Mouse (Mus musculus) liver, embryonic 16.5 days (tissue): ENCODE measurements at regions not wholly inside any gene's neighbourhood (a gene's known extent, or its start where the extent isn't known, plus 50 kb on each side); places are given as distances from the start of the nearest gene placed in this dataset. TPM values are rescaled to one million over a fixed set of nuclear protein-coding genes. Genes with fewer than 3 reads are reported as not detected.

Experiments used
- ATAC-seq: fragments of 200-750 bp; cut with Nextera tagmentation; 2 replicates; pipeline ENCODE4 v1.8.0; 2017; ENCODE audit warnings: low read depth, mild to moderate bottlenecking, moderate number of reproducible peaks, moderate library complexity
- H3K27ac ChIP-seq: fragments of 300-500 bp; sonication (generic); 2 replicates; pipeline ENCODE4 v1.5.1; 2014; ENCODE audit warnings: mild to moderate bottlenecking, low read length
- H3K27me3 ChIP-seq: fragments of 300-500 bp; sonication (generic); 2 replicates; pipeline ENCODE4 v1.6.1; 2014; ENCODE audit warnings: low read depth, low read length, mixed read lengths; ENCODE audit not compliant: control insufficient read depth, insufficient read depth
- H3K36me3 ChIP-seq: fragments of 300-500 bp; sonication (generic); 2 replicates; pipeline ENCODE4 v1.6.1; 2014; ENCODE audit warnings: mild to moderate bottlenecking; ENCODE audit not compliant: control insufficient read depth, insufficient read depth
- H3K4me1 ChIP-seq: fragments of 300-500 bp; sonication (generic); 2 replicates; pipeline ENCODE4 v1.6.1; 2014; ENCODE audit warnings: low read depth, low read length, mixed read lengths; ENCODE audit not compliant: control insufficient read depth
- H3K4me2 ChIP-seq: fragments of 300-500 bp; sonication (generic); 2 replicates; pipeline ENCODE4 v1.6.1; 2014; ENCODE audit warnings: low read depth, low read length, mixed read lengths
- H3K4me3 ChIP-seq: fragments of 300-500 bp; sonication (generic); 2 replicates; pipeline ENCODE4 v1.5.1; 2014; ENCODE audit warnings: low read depth, mild to moderate bottlenecking, low read length
- H3K9ac ChIP-seq: fragments of 300-500 bp; sonication (generic); 2 replicates; pipeline ENCODE4 v1.6.1; 2014; ENCODE audit warnings: low read depth, low read length
- H3K9me3 ChIP-seq: fragments of 300-500 bp; sonication (generic); replicated peaks from 2 replicates; pipeline ENCODE4 v1.6.1; 2016; ENCODE audit warnings: low read length; ENCODE audit not compliant: control insufficient read depth
- WGBS: fragments of 180-500 bp; shearing (Covaris S2); extraction: QIAGEN DNeasy Blood & Tissue Kit; methylation state at CpG from one replicate; pipeline ENCODE4 v1.1.7; 2014; ENCODE audit not compliant: insufficient replicate concordance; 5-methylcytosine and 5-hydroxymethylcytosine counted together
- microRNA-seq: library from miRNA; unstranded; fragments of <30 nt; microRNA quantifications from one replicate; pipeline ENCODE4, GENCODE M21; 2016

- 0 out of 2 replicates have a peak, but pooled peaks have one; percentile 24 for ATAC-seq
- H3K4me3 ChIP-seq = no peak overlapping the region
These were observed 111.5 kb downstream of the Ndfip2 start for GRCm38 (mm10) chr14:105369637-105370435.

GRCm38 (mm10) chr14:105360530-105360929 is 102.2 kb downstream of the Ndfip2 start:
- ATAC-seq = no peak
- Histone ChIP-seq H3K27me3 (no peaks in the 10 kb centered on the region), H3K27ac (no peak overlapping the region), H3K36me3 (no peaks in the 10 kb centered on the region), H3K4me2 (no peak overlapping the region), H3K9ac (no peak overlapping the region), H3K4me3 (no peak overlapping the region), H3K9me3 (no peaks in the 10 kb centered on the region), H3K4me1 (no peaks in the 10 kb centered on the region)
- 42% methylated on average over 6 of the region's 6 CpGs for WGBS

More at GRCm38 (mm10) chr14:105369637-105370435, 111.5 kb downstream of the Ndfip2 start:
- H3K27ac ChIP-seq = no peak overlapping the region
- H3K27me3 ChIP-seq = no peaks in the 10 kb centered on the region
- H3K4me1 ChIP-seq = no peaks in the 10 kb centered on the region
- no peak overlapping the region for H3K9ac ChIP-seq
- WGBS = 56% methylated on average over 5 of the region's 5 CpGs
- no peak overlapping the region for H3K4me2 ChIP-seq
- no peaks in the 10 kb centered on the region for H3K36me3 ChIP-seq
- no peaks in the 10 kb centered on the region for H3K9me3 ChIP-seq

GRCm38 (mm10) chr14:105359829-105360228 is 101.5 kb downstream of the Ndfip2 start:
- 44% methylated on average over 3 of the region's 3 CpGs for WGBS

More at GRCm38 (mm10) chr14:105359829-105360228, 101.5 kb downstream of the Ndfip2 start:
- no peak overlapping the region for H3K9ac ChIP-seq
- H3K36me3 ChIP-seq = no peaks in the 10 kb centered on the region
- no peak overlapping the region for H3K27ac ChIP-seq
- no peaks in the 10 kb centered on the region for H3K4me1 ChIP-seq
- no peaks in the 10 kb centered on the region for H3K9me3 ChIP-seq
- no peak overlapping the region for H3K4me2 ChIP-seq
- no peaks in the 10 kb centered on the region for H3K27me3 ChIP-seq
- H3K4me3 ChIP-seq = no peak overlapping the region
- ATAC-seq = no peak

Small RNA genes lying in the stretch of these regions (microRNA-seq; reads per million reads assigned to microRNA genes)
- gene Gm22406 (not detected), gene Mir6390 (not detected)
